Mouse (Mus musculus): Measurements from ENCODE around the gene Rapsn. TPM values are rescaled to one million over a fixed set of nuclear protein-coding genes. Genes with fewer than 3 reads are reported as not detected.

Gene Rapsn
- polyA plus RNA-seq, 1 experiment = 10.3 TPM

DNA sequence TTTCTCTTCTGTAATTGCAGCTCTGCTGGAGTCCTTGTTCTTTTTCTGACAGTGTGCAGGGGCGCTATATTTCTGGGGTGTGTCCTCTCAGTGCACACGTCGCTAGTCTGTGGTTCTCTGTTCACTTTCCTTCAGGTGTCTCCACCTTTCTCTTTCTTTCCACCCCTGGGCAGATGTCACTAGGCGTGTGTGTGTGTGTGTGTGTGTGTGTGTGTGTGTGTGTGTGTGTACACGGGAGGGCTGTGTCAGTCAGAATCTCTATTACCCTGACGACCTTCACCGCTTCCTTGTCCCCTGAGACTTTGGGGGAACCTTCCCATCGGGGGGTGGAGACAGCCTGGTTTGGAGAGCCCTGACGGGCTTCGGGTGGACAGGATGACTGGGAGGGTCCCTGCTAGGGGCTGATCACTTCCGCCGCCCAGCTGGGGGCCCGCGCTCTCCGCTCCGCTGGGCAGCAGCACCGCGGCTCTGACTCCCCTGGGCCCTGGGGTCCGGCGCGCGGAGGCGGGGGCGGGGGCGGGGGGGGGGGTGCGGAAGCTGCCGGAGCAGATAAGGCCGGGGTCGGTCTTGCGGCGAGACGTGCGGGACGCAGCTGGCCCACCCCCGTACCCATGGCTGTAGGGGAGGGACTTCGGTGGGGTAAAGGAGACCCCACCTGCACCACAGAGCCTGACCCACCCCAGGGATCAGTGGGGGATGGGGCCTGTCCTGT is 43.0 kb downstream of the Rapsn start:
- TF ChIP-seq POLR2A (IDR thresholded peaks at IDR 0.05; ENCODE audit: borderline replicate concordance, low read depth, low read length) (no peak), CTCF (IDR thresholded peaks at IDR 0.05; ENCODE audit: low read depth, low read length) (no peak)
- H3K27ac ChIP-seq (ENCODE audit: insufficient read depth, low read depth, low read length) = no peak overlapping the region
- H3K4me3 ChIP-seq (ENCODE audit: insufficient read depth, low read length) = no peak overlapping the region
- H3K4me1 ChIP-seq (ENCODE audit: control insufficient read depth, insufficient read depth, low read length) = peaks cover 14% of the 10 kb centered on the region

DNA sequence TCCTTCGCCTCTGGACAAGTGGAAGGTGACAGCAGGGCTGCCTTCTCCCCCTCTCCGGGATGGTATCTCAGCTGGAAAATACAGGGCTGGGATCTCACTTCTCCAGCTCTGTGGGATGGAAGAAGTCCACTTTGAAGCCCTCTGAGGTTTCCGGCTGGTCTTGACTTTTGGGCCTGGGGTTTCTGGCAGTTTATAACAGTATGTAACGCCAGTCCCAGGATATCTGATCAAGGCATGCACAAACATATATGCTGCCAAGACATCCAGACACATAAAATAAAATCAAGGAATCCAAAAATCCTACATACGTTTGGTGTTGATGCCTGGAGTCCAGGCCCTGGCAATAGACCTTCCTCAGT is 43.6 kb downstream of the Rapsn start:
- TF ChIP-seq CTCF (IDR thresholded peaks at IDR 0.05; ENCODE audit: low read depth, low read length) (no peak), POLR2A (IDR thresholded peaks at IDR 0.05; ENCODE audit: borderline replicate concordance, low read depth, low read length) (no peak)
- no peak overlapping the region for H3K4me3 ChIP-seq (ENCODE audit: insufficient read depth, low read length)
- H3K27ac ChIP-seq (ENCODE audit: insufficient read depth, low read depth, low read length) = no peak overlapping the region
- H3K4me1 ChIP-seq (ENCODE audit: control insufficient read depth, insufficient read depth, low read length) = peaks cover 16% of the 10 kb centered on the region

DNA sequence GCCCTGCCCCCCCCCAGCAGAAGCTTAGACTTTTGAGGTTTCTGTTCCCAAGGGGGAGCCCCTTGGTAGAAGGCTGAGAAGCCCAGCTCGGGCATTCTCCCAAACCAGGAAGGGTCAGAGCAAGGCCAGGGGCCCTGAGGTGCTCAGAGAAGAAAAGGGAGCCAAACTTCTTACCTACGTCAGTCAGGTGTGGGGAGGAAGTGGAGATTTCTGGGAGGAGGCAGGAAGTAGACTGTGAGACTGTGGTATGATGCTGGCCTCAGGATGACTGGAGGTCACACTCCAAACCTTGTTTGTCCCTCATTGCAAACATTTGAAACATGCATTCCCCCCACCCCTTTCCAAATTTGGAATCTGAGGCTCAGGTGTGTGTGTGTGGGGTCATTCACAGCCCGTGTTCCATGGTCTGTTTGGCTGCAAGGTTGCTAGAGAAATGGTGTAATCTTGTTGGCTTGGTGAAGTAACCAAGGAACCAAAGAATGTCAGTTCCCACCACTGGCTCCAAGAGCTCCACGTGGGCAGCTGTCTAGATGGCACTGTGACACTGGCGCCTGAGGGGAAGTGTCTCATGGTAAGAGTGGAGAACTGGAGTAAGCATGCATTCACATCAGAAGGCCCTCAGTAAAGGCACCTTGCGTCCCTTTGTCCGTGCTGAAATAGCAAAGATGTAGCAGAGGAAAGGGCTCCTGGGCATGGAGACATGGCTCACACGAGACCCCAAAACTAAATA is 45.5 kb downstream of the Rapsn start:
- H3K4me1 ChIP-seq (ENCODE audit: control insufficient read depth, insufficient read depth, low read length) = peaks cover 30% of the 10 kb centered on the region
- H3K4me3 ChIP-seq (ENCODE audit: insufficient read depth, low read length) = peak overlapping the region; percentile 40
- peak overlapping the region; percentile 100 for H3K27ac ChIP-seq (ENCODE audit: insufficient read depth, low read depth, low read length)
- TF ChIP-seq POLR2A (IDR thresholded peaks at IDR 0.05; ENCODE audit: borderline replicate concordance, low read depth, low read length) = no peak
- no peak for TF ChIP-seq CTCF (IDR thresholded peaks at IDR 0.05; ENCODE audit: low read depth, low read length)

DNA sequence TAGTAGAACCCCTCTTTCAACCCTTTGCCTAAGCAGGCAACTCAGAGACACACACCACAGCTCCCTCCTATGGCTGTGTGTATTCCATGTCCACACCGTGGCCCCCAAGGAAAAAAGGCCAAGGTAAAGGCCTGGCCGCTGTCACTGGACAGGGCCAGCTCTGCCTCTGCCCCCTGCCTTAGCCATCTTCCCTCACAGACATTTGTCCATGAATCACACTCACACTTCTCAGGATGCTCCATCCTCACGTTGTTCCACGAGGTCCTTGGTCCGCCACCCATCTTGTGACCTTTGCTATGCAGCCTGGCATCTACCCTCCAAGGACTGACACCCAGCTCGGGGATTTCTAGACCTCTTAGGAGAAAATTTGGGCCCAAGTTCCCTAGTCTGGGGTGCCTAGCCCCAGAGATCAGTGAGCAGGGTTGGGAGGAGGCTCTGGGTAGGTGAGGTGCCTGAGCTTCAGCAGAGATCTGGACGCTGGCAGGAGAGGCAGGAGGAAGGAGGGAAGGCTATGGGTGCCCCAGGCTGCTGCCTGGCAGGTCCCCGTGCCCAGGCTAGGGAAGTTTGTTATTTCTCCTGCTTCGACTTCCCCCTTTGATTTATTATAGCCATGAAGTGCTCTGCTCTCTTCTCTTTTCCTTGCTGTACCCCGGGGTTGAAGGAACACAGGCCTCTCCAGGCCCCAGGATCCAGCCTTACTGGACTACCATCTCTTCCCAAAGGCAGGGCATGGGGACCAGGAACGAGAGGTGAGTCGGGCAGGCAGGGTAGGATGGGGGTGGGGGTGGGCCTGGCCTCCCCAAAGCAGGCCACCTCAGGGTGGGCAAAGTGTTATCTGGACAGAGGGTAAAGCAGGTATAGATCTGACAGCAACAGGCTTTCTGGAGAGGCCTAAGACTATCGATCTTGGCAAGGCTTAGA is 46.6 kb downstream of the Rapsn start, which contains the start of gene Spi1:
Gene Spi1 (plus strand): TSS at position 616 of the 921 bp plus-strand sequence.
- Histone ChIP-seq H3K27ac (ENCODE audit: insufficient read depth, low read depth, low read length) (peak within 1 kb of the TSS; percentile 100), H3K4me1 (ENCODE audit: control insufficient read depth, insufficient read depth, low read length) (peaks cover 38% of the 10 kb centered on the region), H3K4me3 (ENCODE audit: insufficient read depth, low read length) (peak within 1 kb of the TSS; percentile 74)
- TF ChIP-seq POLR2A (IDR thresholded peaks at IDR 0.05; ENCODE audit: borderline replicate concordance, low read depth, low read length) (no peak), CTCF (IDR thresholded peaks at IDR 0.05; ENCODE audit: low read depth, low read length) (no peak)

DNA sequence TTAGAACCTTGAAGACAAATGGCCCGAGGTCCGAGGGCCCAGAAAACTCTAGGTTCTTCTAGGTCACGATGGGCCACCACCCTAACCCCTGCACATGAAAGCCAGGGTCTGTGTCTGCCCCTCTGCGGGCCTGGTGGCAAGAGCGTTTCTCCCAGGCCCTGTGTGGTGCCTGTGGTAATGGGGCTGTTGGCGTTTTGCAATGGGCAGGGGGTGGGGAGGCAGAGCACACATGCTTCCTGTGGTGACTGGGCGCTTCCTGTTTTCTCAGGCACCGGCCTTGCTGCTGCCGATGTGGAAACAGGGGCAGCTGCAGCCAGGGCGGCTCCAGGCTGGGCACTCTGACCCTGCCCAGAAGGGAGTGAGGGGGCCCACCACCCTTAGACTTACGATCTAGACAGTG is 47.4 kb downstream of the Rapsn start:
- Histone ChIP-seq H3K27ac (ENCODE audit: insufficient read depth, low read depth, low read length) (peak overlapping the region; percentile 100), H3K4me3 (ENCODE audit: insufficient read depth, low read length) (peak overlapping the region; percentile 74), H3K4me1 (ENCODE audit: control insufficient read depth, insufficient read depth, low read length) (peaks cover 46% of the 10 kb centered on the region)
- TF ChIP-seq POLR2A (IDR thresholded peaks at IDR 0.05; ENCODE audit: borderline replicate concordance, low read depth, low read length) (peak; percentile 83; the same call in 1 of the 2 replicates), CTCF (IDR thresholded peaks at IDR 0.05; ENCODE audit: low read depth, low read length) (no peak)

DNA sequence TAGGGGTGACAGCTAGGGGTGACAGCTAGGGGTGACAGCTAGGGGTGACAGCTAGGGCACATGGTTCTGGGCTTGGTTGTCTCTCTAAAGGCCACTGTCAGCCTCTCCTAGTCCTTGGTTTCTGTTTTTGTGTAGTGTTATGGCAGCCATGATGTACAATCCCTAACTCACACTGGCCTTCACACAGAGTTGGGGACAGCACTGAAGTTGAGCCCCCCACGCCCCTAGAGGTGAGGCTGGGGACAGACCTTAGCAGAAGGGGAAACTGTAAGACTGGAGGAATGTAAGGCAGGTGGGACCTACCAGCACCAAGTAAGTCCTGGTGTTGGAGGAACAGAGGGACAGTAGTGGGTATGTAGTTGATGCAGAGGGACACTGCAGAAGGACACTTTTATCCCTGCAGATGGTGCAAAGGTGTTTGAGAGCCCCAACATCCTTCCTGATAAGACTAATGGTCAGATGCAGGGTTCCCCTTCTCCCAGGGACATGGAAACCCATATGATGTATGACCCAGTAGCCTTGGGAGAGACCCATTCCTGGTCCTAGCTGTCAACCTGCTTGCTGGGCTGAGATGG is 48.0 kb downstream of the Rapsn start:
- Histone ChIP-seq H3K4me1 (ENCODE audit: control insufficient read depth, insufficient read depth, low read length) (peaks cover 52% of the 10 kb centered on the region), H3K27ac (ENCODE audit: insufficient read depth, low read depth, low read length) (peak overlapping the region; percentile 99), H3K4me3 (ENCODE audit: insufficient read depth, low read length) (peak overlapping the region; percentile 74)
- TF ChIP-seq POLR2A (IDR thresholded peaks at IDR 0.05; ENCODE audit: borderline replicate concordance, low read depth, low read length) = no peak

DNA sequence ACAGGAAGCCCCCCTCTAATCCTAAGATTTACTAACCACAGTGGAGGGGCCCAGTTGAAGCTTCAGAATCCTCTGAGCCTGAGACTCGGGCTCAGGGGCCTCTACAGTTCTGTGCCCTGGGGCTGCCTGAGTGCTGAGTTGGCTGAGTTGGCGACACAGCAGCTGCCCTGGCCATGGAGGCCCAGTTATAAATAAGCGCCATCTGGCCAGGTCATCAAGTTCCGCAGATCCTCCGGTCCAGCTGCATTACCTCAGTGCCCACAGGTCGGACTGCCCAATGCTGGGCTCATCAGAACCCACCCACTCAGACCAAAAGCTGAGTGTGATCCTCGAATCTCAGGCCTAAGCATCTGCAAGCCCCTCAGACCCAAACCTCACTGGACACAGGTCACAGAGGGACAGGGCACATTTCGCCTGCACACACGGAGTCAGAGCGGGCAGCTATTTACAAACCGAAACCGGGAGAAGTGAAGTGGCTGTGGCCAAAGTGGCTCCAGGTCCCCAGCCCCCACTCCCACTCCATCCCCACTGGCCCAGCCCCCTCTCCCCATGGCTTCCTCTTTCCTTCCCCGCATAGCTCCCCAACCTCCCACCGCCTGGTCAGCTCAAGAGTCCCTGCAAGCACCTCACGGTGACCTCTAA is 48.9 kb downstream of the Rapsn start:
- peak overlapping the region; percentile 74 for H3K4me3 ChIP-seq (ENCODE audit: insufficient read depth, low read length)
- TF ChIP-seq POLR2A (IDR thresholded peaks at IDR 0.05; ENCODE audit: borderline replicate concordance, low read depth, low read length) (no peak), CTCF (IDR thresholded peaks at IDR 0.05; ENCODE audit: low read depth, low read length) (no peak)
- H3K4me1 ChIP-seq (ENCODE audit: control insufficient read depth, insufficient read depth, low read length) = peaks cover 60% of the 10 kb centered on the region
- peak overlapping the region; percentile 99 for H3K27ac ChIP-seq (ENCODE audit: insufficient read depth, low read depth, low read length)

DNA sequence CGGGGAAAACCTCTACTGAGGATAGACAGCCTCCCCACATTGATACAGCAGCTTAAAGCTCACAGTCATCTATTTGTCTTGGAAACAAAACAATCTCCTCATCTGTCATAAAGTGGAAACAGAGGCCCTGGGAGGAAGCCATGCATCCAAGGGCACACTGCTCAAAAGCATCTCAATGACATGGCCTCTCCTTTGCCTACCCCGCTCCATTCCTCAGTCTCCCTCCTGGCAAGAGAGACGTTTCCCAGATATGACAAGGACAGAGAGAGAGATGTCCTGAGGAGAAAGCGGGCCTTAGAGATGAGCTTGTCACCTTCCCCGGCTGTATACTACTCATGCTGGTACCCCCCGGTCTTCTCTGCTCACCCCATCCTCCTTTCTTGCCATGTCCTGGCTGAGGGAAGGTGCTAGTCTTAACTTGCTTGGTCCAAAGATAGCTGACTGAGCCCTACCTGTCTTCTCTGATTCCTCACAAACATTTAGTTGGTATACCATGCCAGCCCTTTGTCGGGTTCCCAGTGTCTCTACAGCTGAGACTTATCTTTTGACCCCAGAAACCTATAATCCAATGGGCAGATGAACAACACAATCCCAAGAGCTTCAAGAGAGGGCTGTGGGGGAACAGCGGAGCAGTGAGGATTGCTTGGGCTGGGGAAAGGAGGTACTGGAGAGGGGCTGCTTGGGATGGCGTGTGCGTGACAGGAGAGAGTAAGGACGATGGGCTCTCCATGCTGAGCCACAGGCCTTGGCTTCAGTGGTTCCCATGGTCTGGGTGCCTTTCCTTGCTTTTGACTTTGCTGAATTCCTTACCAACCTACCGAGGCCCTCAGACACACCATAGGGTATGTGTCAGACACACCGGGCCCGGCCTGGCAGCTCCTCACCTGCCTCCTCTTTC is 50.3 kb downstream of the Rapsn start:
- no peak for TF ChIP-seq POLR2A (IDR thresholded peaks at IDR 0.05; ENCODE audit: borderline replicate concordance, low read depth, low read length)
- no peak for TF ChIP-seq CTCF (IDR thresholded peaks at IDR 0.05; ENCODE audit: low read depth, low read length)
- peak overlapping the region; percentile 99 for H3K27ac ChIP-seq (ENCODE audit: insufficient read depth, low read depth, low read length)
- peak overlapping the region; percentile 38 for H3K4me3 ChIP-seq (ENCODE audit: insufficient read depth, low read length)
- peaks cover 64% of the 10 kb centered on the region for H3K4me1 ChIP-seq (ENCODE audit: control insufficient read depth, insufficient read depth, low read length)
